Mouse (Mus musculus) C2C12 (cell line): ENCODE measurements around the gene Gm49393.

Source experiments
- CEBPB ChIP-seq: IDR thresholded peaks from one replicate; pipeline ENCODE4 v1.6.1; 2011; ENCODE audit warnings: low read depth, mild to moderate bottlenecking, control low read depth, moderate library complexity
- CTCF ChIP-seq: IDR thresholded peaks from one replicate; pipeline ENCODE4 v1.5.1; 2011; ENCODE audit not compliant: control insufficient read depth, insufficient read depth, insufficient read length
- FOSL1 ChIP-seq: IDR thresholded peaks from one replicate; pipeline ENCODE4 v1.8.0; 2011; ENCODE audit warnings: mild to moderate bottlenecking, low read length; ENCODE audit not compliant: poor library complexity, insufficient read depth, severe bottlenecking
- MYOG ChIP-seq: IDR thresholded peaks from one replicate; pipeline ENCODE4 v1.6.1; 2011; ENCODE audit not compliant: control insufficient read depth, insufficient read length; ENCODE audit errors: extremely low read depth
- USF1 ChIP-seq: IDR thresholded peaks from one replicate; pipeline ENCODE4 v1.6.1; 2011; ENCODE audit warnings: low read depth, mild to moderate bottlenecking, control low read depth, moderate library complexity

DNA sequence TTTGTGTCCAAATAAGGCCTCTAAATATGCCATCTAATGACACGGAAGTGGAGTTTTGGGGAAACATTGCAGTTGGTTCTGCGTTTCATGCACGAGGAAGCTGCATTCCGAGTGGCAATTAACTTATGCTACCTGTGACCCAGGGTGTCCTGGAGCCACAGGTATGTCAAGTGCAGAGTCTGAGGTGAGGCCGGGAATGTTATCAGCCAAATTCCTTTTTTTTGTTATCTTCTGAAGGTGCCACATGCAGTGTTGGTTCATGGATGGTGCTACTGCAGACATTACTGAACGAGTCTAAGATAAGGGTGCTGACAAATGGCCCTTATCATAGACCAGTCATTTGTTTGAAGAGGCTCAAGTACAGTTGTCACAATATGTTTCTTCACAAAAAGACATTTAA, 122.6 kb downstream of the Gm49393 start:
- TF ChIP-seq CTCF (no peak), FOSL1 (no peak), USF1 (no peak), CEBPB (no peak), MYOG (no peak)
